Comparison of ENCODE assay signal across 27 mouse cellular contexts in genomic region chr2:169585631-169586285, GRCm38 (mm10). TPM values are rescaled to one million over a fixed set of nuclear protein-coding genes. Genes with fewer than 3 reads are reported as not detected.
A peak's percentile ranks its signal among the peaks of the same experiment; 100 is the strongest.
DNase-seq lines count a peak whose midpoint lies in the region; ATAC-seq lines count a peak whose summit lies in the region.
"Had no signal": no experiment of that assay in that cellular context is flagged by ENCODE, and none has a peak within 500 bp of the region (broad histone marks: within the 10 kb centered on the region; RNA-seq: fewer than 3 reads in every experiment).

No protein-coding gene starts in this region.

- no peaks in the 10 kb centered on the region for H3K36me3 ChIP-seq in hindbrain, embryonic 15.5 days
- H3K36me3 ChIP-seq in hindbrain, embryonic 14.5 days (replicated peaks; ENCODE audit: control insufficient read depth, insufficient read depth), result no peaks in the 10 kb centered on the region
- H3K36me3 ChIP-seq in neural tube, embryonic 15.5 days, result no peaks in the 10 kb centered on the region
- H3K36me3 ChIP-seq: forebrain, embryonic 10.5 days; G1E; hindbrain, embryonic 12.5 days; lung, embryonic 15.5 days; neural tube, embryonic 12.5 days had no signal

- ATAC-seq in hindbrain, embryonic 15.5 days (ENCODE audit: low FRiP score, low read depth), result no peak
- no peak for ATAC-seq in hindbrain, embryonic 14.5 days (ENCODE audit: low FRiP score)
- ATAC-seq in neural tube, embryonic 15.5 days (ENCODE audit: low FRiP score), result no peak
- ATAC-seq: intestine, postnatal 0 days had no signal

- H3K27ac ChIP-seq in hindbrain, embryonic 15.5 days (replicated peaks), result 0 out of 2 replicates have a peak overlapping the region, but pooled peaks have one; percentile 1
- H3K27ac ChIP-seq in hindbrain, embryonic 14.5 days, result no peak overlapping the region
- peak overlapping the region; percentile 56 for H3K27ac ChIP-seq in neural tube, embryonic 15.5 days (replicated peaks)
- H3K27ac ChIP-seq: forebrain, embryonic 10.5 days; hindbrain, embryonic 12.5 days; lung, embryonic 15.5 days; macrophage; neural tube, embryonic 12.5 days had no signal

- DNase-seq in hindbrain, embryonic 14.5 days (ENCODE audit: low spot score), result no peak
- no peak for DNase-seq in neural tube, embryonic 10.5 days (ENCODE audit: extremely low spot score, low spot score)
- DNase-seq in fat pad, adult 2 months (ENCODE audit: extremely low read depth, low read depth, low spot score), result peak; percentile 23
- DNase-seq in left cerebral cortex, adult 18-20 months (ENCODE audit: low spot score in 2 of 2), result no peak
- DNase-seq in ovary, postnatal 10 days (ENCODE audit: low spot score), result no peak
- no peak for DNase-seq in cerebellum, adult 18-20 months
- DNase-seq: adrenal gland, postnatal 10 days; cerebellum, adult 11 months; cerebellum, postnatal 25 days; gastrocnemius, postnatal 10 days; left cerebral cortex, postnatal 4 days; right cerebral cortex, postnatal 4 days; thymus, adult 18-20 months had no signal

- WGBS in hindbrain, embryonic 15.5 days, result 72% methylated on average over 12 of the region's 12 CpGs
- WGBS in hindbrain, embryonic 14.5 days, result 74% methylated on average over 12 of the region's 12 CpGs
- WGBS in neural tube, embryonic 15.5 days, result 76% methylated on average over 12 of the region's 12 CpGs

- no peak overlapping the region for H3K4me3 ChIP-seq in hindbrain, embryonic 15.5 days
- H3K4me3 ChIP-seq in hindbrain, embryonic 14.5 days (replicated peaks; ENCODE audit: low read length), result no peak overlapping the region
- H3K4me3 ChIP-seq in neural tube, embryonic 15.5 days (replicated peaks), result no peak overlapping the region
- H3K4me3 ChIP-seq: forebrain, embryonic 10.5 days; hindbrain, embryonic 12.5 days; lung, embryonic 15.5 days; neural tube, embryonic 12.5 days had no signal

- H3K9ac ChIP-seq in hindbrain, embryonic 15.5 days, result no peak overlapping the region
- H3K9ac ChIP-seq in hindbrain, embryonic 14.5 days, result no peak overlapping the region
- H3K9ac ChIP-seq in neural tube, embryonic 15.5 days (replicated peaks), result no peak overlapping the region
- H3K9ac ChIP-seq: hindbrain, embryonic 12.5 days; lung, embryonic 15.5 days; neural tube, embryonic 12.5 days had no signal

- H3K4me2 ChIP-seq in hindbrain, embryonic 15.5 days, result no peak overlapping the region
- no peak overlapping the region for H3K4me2 ChIP-seq in hindbrain, embryonic 14.5 days (replicated peaks)
- 0 out of 2 replicates have a peak overlapping the region, but pooled peaks have one; percentile 15 for H3K4me2 ChIP-seq in neural tube, embryonic 15.5 days
- H3K4me2 ChIP-seq: hindbrain, embryonic 12.5 days; liver, embryonic 11.5 days; lung, embryonic 15.5 days; neural tube, embryonic 12.5 days had no signal

- no peaks in the 10 kb centered on the region for H3K9me3 ChIP-seq in hindbrain, embryonic 15.5 days
- H3K9me3 ChIP-seq in hindbrain, embryonic 14.5 days (ENCODE audit: control insufficient read depth, low read length), result no peaks in the 10 kb centered on the region
- no peaks in the 10 kb centered on the region for H3K9me3 ChIP-seq in neural tube, embryonic 15.5 days (replicated peaks)
- H3K9me3 ChIP-seq: forebrain, embryonic 10.5 days; hindbrain, embryonic 12.5 days; lung, embryonic 15.5 days; neural tube, embryonic 12.5 days had no signal

- peaks cover 6% of the 10 kb centered on the region; the same call in 1 of the 2 replicates for H3K4me1 ChIP-seq in hindbrain, embryonic 15.5 days (replicated peaks)
- H3K4me1 ChIP-seq in hindbrain, embryonic 14.5 days (replicated peaks; ENCODE audit: control insufficient read depth, insufficient read depth, low read length), result peaks cover 9% of the 10 kb centered on the region
- peaks cover 15% of the 10 kb centered on the region; the same call in 1 of the 2 replicates for H3K4me1 ChIP-seq in neural tube, embryonic 15.5 days
- H3K4me1 ChIP-seq: lung, embryonic 15.5 days; neural tube, embryonic 12.5 days had no signal

- no peaks in the 10 kb centered on the region for H3K27me3 ChIP-seq in hindbrain, embryonic 15.5 days
- no peaks in the 10 kb centered on the region for H3K27me3 ChIP-seq in hindbrain, embryonic 14.5 days (ENCODE audit: control insufficient read depth, insufficient read depth, low read length)
- H3K27me3 ChIP-seq in neural tube, embryonic 15.5 days (replicated peaks), result no peaks in the 10 kb centered on the region
- H3K27me3 ChIP-seq: hindbrain, embryonic 12.5 days; lung, embryonic 15.5 days; neural tube, embryonic 12.5 days had no signal

RNA-seq across cellular contexts. Expression of gene Gm11011, which starts 1.8 kb away (rescaled TPM):
- not detected in 2 replicates for polyA plus RNA-seq in hindbrain, embryonic 15.5 days (2015; fragmentation: Nextera tagmentation; extraction: Ambion mirVana)
- not detected in 2 replicates for polyA plus RNA-seq in hindbrain, embryonic 14.5 days (2014; fragmentation: Nextera tagmentation; extraction: Ambion mirVana)
- polyA plus RNA-seq in neural tube, embryonic 15.5 days (2015; fragmentation: Nextera tagmentation; extraction: Ambion mirVana), result not detected in 2 replicates
- total RNA-seq in left cerebral cortex, adult 18-20 months (2021), result not detected
- total RNA-seq: adrenal gland, postnatal 10 days; G1E; gastrocnemius, postnatal 10 days; layer of hippocampus, postnatal 25 days; left cerebral cortex, postnatal 4 days had no signal
- polyA plus RNA-seq: brain, embryonic 14.5 days; forebrain, embryonic 10.5 days; frontal cortex, adult 2 months; G1E; heart, postnatal 0 days; hindbrain, embryonic 12.5 days; intestine, postnatal 0 days; liver, embryonic 11.5 days; lung, embryonic 15.5 days; macrophage; neural tube, embryonic 12.5 days had no signal

RNA-seq across cellular contexts. Expression of gene Tshz2, which starts 47.1 kb away (rescaled TPM):
- polyA plus RNA-seq in hindbrain, embryonic 15.5 days (2015; fragmentation: Nextera tagmentation; extraction: Ambion mirVana), result 30.2 and 36.3 TPM in 2 replicates
- 29.8 and 38.1 TPM in 2 replicates for polyA plus RNA-seq in hindbrain, embryonic 14.5 days (2014; fragmentation: Nextera tagmentation; extraction: Ambion mirVana)
- 40.1 and 50.4 TPM in 2 replicates for polyA plus RNA-seq in neural tube, embryonic 15.5 days (2015; fragmentation: Nextera tagmentation; extraction: Ambion mirVana)
- total RNA-seq in left cerebral cortex, adult 18-20 months (2021), result 10 to 100 TPM; 37.5 to 41.2 TPM
- polyA plus RNA-seq: G1E, macrophage had no signal
